Mouse (Mus musculus) thymus, postnatal 10 days (tissue): ENCODE results near the gene Qprt.
"Not testable (repeated sequence)": the region's sequence is repeated elsewhere in the genome, so short reads cannot be mapped to it uniquely, and the experiment has no call there.

Source experiments
- DNase-seq, 2 experiments: peaks; one replicate each; pipeline ENCODE4 v3.0.0; 2021; ENCODE audit warnings: low spot score in 2 of 2

Qprt gene

GRCm38 (mm10) chr7:127098521-127098920, 23.5 kb downstream of the Qprt start:
- no peak for DNase-seq

DNA sequence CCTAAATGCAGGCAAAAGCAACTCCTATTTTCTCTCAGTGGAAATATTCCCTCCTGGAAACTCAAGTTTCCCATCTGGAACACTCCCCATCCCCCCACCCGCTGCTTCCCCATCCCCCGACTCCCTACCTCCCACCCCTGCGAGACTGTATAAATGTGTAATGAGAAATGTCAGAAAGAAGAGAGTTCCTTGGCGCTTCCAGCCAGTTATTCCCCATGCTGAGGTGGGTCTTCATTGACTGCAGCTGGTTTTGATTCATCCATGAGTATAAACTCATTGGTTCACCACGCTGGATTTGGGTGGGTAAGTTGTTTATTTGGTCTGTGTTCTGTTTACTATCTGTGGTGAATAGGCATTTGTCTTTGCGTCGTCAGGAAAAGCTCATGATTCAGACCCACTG, 25.6 kb downstream of the Qprt start:
- no peak for DNase-seq

GRCm38 (mm10) chr7:127093914-127094313, 28.1 kb downstream of the Qprt start:
- DNase-seq = no peak

DNA sequence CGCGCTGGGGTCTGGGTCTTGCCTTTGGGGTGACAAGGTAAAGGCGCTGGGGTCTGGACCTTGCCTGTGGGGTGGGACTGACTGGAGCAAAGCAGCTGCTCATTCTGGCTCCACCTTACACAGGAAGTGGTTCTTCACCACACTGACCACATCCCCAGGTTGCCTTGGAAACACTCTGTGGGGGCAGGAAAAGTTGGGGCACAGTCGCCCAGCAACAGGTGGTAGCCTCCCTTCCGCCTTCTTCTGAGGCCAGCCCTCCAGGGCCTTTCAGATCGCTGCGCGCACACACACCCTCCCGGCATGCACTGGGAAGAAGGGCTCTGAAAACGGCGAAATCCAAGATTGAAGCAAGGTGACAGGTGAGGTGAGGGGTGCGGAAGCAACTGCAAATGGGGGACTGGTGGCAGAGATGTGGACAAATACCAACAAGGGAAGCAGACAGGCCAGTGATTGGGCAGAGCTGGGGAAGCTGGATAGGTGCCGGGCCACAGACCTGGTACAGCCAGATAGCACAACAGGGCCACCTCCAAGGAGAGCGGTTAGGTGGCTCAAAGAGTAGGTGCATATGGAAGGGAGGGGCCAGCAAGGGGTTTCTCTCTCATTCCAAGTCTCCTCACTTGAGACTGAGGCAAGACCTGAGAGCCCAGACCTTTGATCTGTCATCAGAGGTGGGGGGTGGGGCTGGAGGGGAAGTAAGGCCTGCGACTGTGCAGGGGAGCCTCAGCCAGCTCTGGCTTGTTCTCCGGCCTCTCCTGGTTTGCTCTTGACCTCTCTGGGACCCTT, 30.7 kb downstream of the Qprt start, which contains the start of gene AI467606:
Gene AI467606 (plus strand): TSS at position 246 of the 783 bp plus-strand sequence.
- DNase-seq = peak; percentile 94 to 97

GRCm38 (mm10) chr7:127090154-127091113, 31.6 kb downstream of the Qprt start:
- DNase-seq = peak in 1 of 2 experiments; percentile 52

GRCm38 (mm10) chr7:127088901-127089845, 32.9 kb downstream of the Qprt start:
- peak; percentile 47 to 49 for DNase-seq

DNA sequence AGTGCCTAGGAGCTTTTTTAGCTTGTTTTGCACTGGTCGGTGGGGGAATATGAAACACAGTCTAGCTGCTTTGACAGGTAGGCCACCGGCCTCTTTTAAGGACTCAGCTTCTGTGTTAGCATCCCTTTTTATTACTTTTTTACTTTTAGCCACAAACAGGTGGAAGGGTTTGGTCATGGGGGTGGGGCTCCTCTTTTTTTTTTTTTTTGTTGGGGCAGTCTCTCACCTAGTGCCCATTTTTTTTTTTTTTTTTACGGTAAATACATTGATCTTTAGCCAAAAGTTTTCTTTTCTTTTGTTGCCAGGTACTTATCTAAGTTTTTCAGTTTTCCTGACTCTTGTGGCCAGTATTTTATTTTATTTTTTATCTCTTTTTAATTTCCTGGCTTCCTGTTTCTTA, 33.9 kb downstream of the Qprt start:
- no peak for DNase-seq

DNA sequence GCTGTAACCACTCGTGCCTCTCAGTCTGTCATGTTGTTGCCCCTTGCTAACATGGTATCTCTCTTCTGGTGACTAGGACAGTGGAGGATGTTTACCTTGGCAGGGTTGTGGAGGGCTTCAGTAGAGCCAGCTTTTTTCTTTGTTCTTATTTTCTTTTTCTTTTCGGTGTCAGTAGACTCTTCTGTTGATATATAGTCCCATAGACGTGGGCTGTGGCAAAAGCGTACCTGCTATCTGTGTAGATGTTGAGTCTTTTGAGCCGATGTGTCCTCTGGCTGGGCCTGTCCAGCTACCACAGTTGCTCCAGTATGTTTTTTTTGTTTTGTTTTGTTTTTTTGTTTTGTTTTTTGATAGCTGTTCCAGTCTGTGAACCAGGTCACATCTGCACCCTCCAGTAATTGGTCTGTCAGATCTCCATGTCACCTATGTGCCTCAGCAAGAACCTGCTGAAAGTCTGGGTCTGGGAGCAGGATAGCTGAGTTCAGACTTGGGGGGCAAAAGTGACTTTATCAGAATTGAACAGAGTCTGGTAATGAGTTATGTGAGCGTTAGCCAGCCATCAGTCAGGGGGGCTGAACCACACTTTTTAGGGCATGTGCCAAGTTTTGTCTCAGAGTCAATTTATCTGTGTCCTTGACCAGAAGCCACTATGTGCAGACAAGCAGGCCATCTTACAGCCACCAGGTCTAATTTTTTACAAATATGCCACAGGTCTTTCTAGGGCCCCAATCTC, 34.6 kb downstream of the Qprt start, which contains the start of gene Zg16:
Gene Zg16 (minus strand): TSS at position 51 of the 733 bp plus-strand sequence.
- not testable (repeated sequence) for DNase-seq

DNA sequence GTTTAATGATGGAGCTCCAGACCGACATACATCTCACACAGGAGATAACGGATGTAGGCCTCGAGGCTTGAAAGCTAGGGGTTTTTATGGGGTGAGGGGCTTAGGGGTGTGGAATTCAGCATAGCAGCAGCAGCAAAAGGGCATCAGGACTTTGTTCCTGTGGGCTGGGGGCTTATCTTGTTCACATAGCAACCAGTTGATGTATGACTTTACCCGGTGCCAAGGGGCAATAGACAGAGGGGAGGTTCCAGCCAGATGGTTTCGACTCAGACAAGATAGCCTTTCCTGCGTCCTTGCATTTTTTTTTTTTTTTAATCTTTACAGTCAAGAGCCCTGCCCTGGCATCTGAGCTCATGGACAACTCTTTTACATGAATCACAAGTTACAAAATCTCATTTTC, 36.3 kb downstream of the Qprt start:
- DNase-seq = not testable (repeated sequence)

GRCm38 (mm10) chr7:127084794-127085193, 37.2 kb downstream of the Qprt start:
- no peak for DNase-seq

- no peak for DNase-seq
Observed at GRCm38 (mm10) chr7:127083689-127084088, 38.3 kb downstream of the Qprt start.

GRCm38 (mm10) chr7:127082995-127083394, 39.0 kb downstream of the Qprt start:
- DNase-seq = no peak

DNA sequence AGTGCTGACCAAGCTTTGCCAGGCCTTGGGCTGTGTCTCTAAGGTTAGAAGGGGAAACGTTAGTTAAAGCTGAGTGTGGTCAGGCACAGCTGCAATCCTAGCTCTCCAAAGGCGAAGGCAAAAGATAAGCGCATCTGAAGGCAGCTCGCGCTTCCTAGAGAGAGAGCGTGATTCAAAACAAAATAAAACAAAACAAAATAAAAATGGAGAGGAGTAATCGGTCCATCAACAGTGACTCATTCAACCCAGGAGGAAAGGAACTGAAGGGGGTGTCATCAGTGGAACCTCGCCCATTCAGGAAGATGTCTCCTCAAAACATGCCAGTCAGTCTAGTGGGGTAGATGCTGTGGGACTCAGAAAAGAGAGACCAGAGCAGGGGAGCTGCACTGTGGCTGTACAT, 39.8 kb downstream of the Qprt start:
- DNase-seq = no peak

- DNase-seq = no peak
Observed at GRCm38 (mm10) chr7:127080045-127080444, 42.0 kb downstream of the Qprt start.

GRCm38 (mm10) chr7:127077692-127078091, 44.3 kb downstream of the Qprt start:
- DNase-seq = peak in 1 of 2 experiments; percentile 42

GRCm38 (mm10) chr7:127076188-127076587, 45.8 kb downstream of the Qprt start:
- no peak for DNase-seq

GRCm38 (mm10) chr7:127073221-127073620, 48.8 kb downstream of the Qprt start:
- DNase-seq = no peak

GRCm38 (mm10) chr7:127070871-127071413, 51.1 kb downstream of the Qprt start:
- DNase-seq = no peak

- no peak for DNase-seq
Observed at GRCm38 (mm10) chr7:127066317-127066716, 55.7 kb downstream of the Qprt start.

- no peak for DNase-seq
Observed at GRCm38 (mm10) chr7:127065538-127065937, 56.5 kb downstream of the Qprt start.
